Mouse (Mus musculus) urinary bladder, postnatal 10 days (tissue): ENCODE data around the gene Med31.
A peak's percentile ranks its signal among the peaks of the same experiment; 100 is the strongest.

Experiments
- DNase-seq: peaks from one replicate; pipeline ENCODE4 v3.0.0; 2022; ENCODE audit warnings: low spot score

Gene Med31

DNA sequence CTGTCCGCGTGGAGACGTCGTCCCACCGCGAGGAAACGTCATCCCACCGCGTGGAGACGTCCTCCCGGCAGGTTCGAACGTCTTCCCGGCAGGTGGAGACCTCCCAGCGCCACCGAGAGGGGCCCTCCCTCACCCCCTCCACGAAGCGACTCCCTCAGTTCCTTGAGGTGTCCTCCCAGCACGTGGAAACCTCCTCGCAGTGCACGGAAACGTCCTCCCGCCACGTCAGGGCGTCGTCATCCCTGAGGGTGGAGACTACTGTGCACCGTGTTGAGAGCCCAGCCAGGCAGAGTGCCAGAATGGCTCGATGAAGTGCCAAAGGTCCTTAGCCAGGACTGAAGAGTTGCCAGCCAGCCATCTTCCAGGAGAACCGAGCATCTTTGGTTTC lies at the start of gene Med31:
Gene Med31, minus strand, starts transcription at position 183 of the 388 bp plus-strand sequence.
- DNase-seq = no peak

DNA sequence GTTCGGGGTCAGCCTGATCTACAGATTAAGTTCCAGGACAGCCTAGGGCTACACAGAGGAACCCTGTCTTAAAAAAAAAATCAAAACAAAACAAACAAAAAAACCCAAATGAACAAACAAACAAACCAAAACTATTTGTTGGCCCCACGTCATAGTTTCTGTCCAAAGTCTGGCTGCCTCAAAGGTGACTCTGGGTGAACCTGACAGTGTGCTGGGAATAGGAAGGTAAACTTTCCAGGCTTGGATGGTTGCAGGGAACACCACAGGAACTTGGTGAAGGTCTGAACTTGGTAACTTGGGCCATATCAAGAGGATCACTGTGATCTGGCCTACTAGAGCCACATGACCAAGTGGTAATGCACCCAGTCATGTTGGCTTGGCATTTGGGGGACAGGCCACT lies 41.0 kb upstream of the Med31 start:
- no peak for DNase-seq

DNA sequence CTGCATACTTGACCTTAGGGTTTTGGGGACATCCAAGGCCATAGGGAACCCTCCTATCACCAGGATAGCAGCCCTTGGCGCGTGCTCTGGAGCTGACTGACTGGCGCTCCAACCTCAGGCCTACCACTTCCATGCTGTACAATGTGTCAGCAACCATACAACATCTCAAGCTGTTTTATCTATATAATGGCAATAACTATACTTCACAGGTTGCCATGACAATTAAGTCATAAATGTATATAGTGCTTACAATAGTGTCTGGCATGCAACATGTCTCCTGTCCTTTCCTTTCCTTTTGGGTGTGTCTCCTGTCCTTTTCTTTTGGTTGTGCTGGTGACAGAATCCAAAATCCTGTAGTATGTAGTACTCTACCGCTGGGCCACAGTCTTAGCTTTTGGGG lies 40.2 kb upstream of the Med31 start:
- no peak for DNase-seq

DNA sequence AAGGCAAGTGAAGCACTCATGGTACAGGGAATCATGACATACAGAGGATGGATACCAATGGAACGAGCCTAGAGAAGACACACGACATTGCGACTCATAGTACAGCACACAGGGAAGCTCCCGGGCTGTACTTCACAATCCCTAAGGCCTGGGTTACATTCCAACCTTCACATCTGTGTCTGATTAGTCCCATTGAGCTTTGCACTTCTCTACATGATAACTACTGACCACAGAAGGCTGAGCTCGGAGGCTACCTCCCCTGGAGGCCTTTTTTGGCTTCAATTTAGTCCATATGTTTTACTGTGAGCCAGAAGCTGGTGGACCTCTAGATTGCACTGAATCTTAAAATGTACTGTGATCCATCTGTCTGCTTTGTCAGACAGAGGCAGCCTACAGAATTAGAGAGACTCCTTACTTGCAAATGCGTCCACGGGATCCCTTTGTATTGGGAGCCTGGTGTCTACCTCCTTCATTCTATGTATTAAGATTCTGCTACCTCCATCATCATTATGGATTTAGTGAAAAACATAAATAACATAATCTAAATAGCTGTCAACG lies 29.9 kb upstream of the Med31 start:
- no peak for DNase-seq

DNA sequence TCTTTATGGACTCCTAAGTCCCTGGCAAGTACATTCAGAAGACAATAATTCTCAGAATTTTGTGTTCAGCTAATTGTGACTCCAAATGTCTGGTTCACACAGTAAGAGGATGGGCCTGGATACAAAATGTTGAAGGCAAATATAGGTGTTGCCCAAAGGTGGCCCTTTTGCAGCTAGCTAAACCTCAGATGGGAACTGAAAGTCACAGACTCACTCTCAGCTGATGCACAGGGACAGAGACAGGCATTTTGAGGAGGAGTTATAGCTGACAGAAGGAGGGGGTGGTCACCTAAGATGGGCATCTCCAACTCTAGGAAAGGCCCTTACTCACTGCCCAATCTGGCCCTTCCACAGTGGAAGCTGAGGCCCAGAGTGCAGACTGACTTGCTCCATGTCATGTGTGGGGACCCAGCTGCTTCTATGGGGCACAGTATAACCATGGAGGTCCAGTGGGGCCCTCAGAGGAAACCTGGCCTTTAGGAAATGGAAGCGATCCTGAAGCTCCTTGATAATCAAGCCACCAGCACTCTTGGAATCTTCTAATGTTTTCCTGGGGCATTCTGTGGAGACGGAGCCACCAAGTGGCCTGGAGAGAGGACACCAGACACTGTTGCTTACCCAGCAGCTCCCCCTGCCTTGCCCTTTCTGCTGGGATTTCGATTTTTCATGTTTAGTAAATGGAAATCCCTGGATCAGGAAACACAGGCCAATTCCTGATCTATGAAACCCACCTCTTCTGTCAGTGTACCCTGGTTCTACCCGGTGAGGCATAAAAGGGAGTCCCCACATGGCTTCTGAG lies 24.9 kb upstream of the Med31 start:
- no peak for DNase-seq

DNA sequence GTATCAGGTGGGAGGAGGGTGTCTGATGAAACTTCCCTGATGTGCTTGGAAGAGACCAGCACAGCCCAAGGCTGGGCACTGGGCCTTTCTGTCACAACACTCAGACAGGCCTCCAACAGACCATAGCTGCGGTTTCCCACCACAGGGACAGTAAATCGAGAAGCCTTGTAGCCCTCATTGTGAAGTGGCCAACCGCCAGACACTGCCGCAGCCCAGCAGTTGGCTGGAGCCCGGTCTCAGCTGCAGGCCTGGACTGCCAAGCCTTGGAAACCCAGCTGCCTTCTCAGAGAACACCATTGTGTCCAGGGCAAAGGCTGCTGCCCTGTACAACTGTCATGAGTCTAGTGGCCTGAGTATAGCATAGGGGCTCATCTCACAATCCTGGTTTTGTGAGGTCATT lies 18.6 kb upstream of the Med31 start:
- DNase-seq = no peak

DNA sequence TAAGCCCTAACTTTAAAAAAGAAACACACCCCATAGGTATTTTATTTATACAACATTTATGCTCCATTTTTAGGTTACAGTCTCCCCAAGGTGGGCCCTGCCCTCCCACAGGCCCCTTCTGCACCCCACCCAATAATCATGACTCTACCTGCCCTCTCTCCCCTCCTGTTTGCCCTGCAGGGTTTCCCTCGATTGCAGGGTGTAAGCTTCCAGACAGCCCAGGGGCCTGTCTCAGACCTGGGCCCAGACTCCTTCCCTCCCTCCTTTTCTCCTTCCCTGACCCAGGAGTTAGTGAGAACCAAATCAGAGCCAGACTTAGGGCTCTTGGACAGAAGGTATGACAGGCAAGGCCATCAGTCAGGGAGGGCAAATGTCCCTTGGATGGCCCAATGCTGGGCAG lies 17.6 kb upstream of the Med31 start:
- no peak for DNase-seq

DNA sequence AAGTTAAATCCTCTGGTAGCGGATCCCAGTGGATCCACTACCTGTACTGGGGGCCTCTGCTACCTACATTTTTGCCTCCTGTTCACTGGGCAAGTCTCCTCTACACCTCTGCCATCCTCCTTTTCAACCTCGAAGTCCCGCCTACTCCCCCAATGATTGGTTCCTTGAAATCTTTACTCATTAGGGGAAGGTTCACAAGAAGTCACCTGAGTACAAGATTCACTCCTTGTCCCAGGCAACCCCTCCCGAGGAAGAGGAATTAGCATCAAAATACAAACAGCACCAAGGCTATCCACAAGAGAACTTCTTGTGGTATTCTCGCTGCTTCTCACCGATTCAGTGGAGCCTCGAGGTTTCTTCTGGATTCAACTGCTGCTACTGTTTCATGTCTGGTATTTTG lies 16.7 kb upstream of the Med31 start:
- DNase-seq = no peak

DNA sequence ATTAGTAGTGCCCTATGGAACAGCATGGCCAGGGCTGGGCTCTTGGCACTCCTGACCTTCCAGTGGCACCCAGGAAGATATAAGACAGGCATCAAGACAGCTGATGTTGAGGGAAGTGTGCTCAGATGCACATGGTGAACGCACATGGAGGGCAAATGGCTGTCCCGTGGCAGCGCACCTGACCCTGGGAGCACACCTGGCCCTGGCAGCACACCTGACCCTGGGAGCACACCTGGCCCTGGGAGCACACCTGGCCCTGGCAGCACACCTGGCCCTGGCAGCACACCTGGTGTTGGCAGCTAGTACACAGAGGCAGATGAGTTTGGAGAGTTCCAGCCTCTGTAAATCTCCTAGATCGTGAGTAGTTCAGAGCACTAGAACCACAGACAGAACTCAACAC lies 13.1 kb upstream of the Med31 start:
- DNase-seq = no peak

DNA sequence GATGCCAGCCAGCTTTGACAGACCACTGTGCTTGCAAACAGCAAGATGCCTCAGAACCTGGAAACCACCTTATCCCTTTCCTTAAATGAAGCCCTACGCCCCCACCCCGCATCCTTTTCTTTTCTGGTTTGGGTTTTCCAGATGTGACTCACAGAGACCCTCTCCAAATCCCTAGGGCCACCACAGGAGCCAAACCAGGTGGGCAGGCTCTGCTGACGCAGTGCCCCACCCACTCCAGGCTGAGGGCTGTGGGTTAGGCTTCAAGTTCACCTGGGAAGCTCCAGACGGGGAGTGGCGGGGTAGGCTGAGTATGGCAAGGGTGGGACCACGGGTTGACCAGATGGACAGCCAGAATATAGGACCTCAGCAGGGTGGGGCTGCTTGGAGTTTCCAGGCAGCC lies 11.5 kb upstream of the Med31 start:
- no peak for DNase-seq

DNA sequence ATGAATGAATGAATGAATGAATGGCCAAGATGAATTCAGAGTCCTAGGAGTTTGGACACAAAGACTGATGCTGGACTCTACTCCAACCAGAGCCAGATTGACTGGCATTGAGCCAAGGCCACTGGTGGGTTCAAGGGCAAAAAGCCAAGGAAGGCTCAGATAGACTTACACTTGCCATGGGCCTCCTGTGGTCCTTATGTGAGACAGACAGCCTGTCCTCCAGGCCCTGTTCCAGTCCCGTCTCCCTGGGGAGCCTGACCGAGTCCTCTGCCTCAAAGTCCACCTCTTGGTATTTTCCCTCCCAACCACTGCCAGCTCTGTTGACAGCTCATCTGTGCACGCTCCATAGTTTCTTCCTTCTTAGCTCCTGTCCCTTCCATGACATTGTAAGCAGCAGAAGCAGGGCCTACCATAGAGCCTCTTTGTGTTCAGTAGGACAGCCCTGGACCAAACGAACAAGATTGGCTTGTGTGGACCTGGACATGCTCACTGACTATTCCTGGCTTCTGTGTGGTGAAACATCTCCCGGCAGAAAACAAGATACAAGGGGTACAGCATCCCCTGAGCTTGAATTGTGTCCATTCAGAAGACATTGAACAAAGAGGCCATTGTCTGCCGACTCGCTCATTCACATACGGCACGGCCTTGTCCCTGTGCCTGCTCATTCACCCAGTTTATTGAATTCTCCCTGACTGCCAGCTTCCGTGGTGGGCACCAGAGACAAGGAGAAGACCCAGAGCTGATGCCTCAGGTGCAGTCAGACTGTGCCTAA lies 10.8 kb upstream of the Med31 start:
- no peak for DNase-seq

DNA sequence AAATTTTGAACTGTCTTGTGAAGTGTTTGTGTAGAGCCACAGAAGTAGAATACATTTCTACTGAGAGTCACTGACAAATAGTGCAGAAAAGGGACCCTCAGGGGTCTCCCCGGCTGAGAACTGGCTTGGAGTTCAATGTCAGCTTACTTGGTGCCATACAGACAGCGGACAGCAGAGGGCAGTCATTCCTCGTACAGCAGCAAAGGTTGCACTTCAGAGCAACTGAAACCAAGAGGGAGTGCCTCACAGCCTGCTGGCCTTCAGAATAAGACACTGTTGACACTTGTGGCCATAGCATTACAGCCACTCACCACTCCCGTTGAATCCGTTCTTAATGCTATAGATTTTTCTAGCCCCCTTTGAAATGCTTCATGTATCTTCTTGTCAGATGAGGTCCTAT lies 9.5 kb upstream of the Med31 start:
- peak; percentile 19 for DNase-seq

DNA sequence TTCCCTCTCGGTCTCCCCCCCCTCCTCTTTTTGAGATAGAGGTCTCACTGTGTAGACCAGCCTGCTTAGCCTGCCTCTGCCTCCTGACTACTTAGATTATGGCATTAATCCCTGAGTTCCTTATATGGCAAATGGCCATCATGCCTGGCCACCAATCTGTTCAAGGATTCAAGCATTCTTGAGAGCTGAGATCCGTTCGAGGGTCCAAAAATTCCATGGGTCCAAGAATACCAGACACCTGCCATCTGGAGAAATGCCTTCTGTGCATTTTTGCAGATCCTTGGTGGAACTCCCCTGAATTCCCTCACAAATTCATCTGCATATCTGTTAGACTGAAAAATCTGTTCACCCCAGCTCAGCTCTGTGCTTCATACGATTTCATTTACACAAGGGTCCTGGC lies 8.0 kb upstream of the Med31 start:
- no peak for DNase-seq

DNA sequence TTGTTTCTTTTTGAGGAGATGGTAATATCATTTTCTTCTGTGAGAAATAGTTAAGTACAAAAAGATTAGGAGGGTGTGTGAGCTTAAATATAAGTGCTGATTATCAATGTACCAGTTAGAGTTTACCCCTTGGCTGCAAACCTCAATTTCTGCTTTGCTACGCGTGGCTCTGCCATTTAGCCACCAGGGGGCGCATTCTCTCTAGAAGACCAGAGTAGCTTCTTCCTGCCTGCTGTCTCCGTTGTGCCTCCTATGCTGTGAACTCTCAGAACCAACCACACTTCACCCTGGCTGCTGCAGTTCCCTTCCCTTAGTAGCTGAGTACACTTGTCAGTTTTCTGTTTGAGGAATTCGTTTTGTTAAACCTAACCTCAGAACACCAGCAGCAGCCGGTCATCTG lies 5.9 kb upstream of the Med31 start:
- DNase-seq = no peak

DNA sequence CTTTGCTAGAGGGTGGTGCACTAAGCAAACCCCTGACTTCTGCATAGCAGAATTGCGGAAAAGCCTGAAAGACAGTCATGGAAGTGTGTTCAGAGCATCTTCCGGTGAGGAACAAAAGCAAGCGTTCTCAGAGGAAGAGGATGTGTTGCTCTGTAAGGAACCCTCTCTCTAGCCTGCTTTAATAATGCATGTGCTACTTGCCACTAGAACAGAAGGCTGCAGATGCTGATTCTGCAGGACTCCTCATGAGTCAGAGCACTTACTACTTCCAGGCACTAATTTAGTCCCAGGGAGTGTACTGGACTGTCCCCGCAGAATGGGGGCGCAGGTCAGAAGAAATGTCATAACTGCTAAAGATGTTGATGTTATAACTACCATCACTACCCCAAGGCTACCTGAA lies 1.7 kb upstream of the Med31 start:
- no peak for DNase-seq

DNA sequence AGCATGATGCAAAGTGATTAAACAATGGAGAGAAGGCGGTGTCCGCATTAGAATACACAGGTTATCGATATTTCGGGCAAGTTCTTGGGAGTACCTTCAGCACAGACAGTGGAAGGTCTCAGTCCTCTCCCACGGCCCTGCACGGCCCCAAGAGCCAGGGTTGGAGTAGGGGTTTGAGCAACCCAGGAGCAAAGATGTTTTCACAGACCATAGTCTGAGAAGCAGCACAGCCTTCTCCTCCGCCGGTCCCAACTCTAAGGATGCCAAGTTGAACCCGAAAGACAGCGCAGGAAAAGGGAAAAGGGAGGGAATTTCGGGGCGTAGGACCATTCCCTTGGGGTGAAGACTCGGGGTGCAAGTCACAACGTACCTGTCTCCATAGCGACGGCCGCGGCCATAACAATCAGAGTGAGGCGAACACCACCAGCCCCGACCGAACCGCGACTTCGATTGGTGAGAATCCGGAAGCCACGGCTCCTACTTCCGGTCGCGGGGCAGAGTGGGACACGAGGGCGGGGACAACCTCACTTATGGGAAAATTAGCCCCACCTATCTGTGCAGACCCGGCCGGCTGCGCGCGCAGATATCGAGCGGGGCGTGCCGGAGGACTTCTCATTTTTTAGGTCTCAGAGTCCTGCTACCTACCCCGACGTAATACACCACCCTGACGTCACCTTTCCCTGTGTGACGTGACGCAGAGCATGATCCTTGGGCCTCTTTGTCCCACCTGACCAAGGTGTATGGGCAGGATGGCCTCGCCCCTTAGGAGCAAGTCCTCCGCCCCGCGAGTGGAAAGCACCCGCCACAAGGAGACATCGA lies 592 bp downstream of the Med31 start:
- peak; percentile 85 for DNase-seq

DNA sequence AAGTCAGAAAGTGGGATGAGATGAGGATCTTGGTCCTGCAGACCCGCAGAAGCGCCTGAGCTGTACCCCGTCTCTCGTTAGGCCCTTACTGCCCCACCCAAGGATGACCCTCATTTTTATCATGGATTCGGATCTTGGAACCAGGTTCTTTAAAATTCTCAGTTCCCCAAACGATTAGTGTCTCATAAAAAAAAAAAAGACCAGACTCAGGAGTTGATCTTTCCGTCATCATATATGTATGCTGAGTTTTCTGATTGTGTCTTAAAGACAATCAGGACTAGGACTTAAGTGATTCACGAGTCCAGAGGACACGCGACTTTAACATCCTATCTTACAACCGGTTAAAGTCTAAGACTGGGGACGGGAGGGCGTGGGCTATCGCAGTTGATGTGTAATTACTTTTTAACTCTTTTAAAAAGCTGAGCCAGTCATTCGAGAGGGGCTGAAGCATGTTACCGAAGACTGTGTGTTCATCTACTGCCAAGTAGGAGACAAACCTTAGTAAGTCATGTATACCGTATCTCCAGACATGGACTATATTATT lies 7.5 kb downstream of the Med31 start:
- DNase-seq = no peak

DNA sequence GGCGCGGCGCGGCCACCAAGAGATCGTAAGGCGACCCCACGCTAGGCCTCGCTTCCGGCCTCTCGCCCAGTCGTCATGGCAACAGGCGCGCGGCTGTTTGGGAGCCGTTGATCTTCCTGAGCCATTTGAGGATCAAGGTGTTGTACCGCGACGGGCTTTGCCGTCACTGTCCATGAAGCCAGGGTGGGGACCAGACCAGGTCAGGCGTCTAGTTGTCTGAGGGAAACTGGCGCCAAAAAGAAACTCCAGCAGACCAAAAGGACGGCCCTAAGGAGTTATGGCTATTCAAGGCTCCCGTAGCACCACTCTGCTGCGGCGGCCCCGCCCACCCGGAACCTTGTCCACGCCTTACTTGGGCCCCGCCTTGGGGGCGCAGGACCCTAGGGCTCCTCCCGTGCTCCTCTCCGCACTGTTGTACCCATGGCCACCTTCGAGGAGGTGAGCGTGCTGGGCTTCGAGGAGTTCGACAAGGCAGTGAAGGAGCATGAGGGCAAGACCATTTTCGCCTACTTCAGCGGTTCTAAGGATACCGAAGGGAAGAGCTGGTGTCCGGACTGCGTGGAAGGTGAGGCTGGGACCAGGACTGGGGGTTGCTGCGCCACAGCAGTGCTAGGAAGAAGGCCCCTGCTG lies 8.1 kb downstream of the Med31 start, which contains the start of the genes 4933427D14Rik and Txndc17:
Gene 4933427D14Rik, minus strand, starts transcription at position 256 of the 630 bp plus-strand sequence.
Gene Txndc17, plus strand, starts transcription at position 344 of the 630 bp plus-strand sequence.
- DNase-seq = peak; percentile 56

DNA sequence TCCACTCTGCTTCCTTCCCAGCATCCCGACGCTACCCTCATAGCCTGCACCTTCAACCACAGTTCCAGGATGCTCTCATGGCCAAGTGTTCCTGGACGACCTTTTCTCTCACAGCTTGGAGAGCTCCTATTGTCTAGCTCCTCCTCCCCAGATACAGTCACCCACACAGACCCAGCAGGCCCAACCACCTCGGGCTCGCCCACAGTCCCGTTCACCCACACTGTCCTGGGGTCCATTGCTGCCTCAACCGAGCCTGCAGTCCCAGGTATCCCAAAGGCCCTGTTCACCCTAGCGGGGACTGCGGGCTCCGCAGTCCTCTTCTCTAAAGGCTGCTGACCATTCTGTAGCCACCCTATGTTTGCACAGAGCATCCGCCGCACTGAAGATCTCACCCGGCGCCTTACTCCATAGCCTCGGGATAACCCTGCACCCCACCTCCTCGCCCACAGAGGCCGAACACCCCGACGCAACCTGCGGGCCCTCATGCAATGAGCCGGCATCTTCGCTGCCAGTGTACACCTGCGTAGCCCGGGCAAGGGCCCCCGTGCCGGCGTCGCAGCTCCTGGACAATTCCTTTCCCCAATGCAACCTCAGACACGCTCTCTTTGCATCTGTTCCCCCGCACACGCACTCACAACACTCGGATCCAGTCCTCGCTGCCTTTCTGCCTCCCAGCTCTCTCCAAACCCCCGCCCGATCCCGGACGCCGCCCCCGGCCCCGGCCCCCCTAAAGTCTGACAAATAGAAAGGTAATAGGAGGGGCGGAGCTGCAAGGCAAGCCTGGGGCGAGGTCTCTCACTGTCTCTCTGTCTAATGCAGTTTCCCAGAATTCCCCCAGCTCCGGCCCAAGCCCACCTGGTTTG lies 8.8 kb downstream of the Med31 start, which contains the start of gene Gm43951:
Gene Gm43951, minus strand, starts transcription at position 500 of the 863 bp plus-strand sequence.
- no peak for DNase-seq

DNA sequence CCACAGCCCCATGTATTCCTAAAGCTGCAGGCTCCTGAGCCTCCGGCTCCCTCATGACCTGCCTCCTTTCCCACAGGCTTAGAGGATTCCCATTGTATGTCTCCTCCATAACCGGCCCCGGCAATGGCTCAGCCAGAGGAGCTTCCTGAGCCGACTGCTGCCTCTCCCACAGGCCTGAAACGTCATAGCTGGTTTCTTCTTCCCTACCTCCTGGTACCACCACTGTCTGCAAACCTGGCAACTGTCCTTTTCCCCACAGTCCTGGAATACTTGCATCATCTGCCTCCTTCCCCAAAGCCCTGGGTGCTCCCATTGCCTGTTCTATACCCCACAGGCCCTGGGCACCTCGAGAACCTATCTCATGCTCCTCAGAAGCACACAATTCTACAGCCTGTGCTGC lies 10.1 kb downstream of the Med31 start:
- no peak for DNase-seq
